Mouse (Mus musculus): ENCODE measurements around the gene Trim2. TPM values are rescaled to one million over a fixed set of nuclear protein-coding genes. Genes with fewer than 3 reads are reported as not detected.

The Trim2 gene
- polyA plus RNA-seq, 2 experiments: 17.4 to 28.1 TPM

GRCm38 (mm10) chr3:84168943-84169342 lies 137.7 kb downstream of the Trim2 start:
- Histone ChIP-seq H3K9me3 (ENCODE audit: control insufficient read depth, low read length) (no peaks in the 10 kb centered on the region), H3K4me1 (ENCODE audit: control insufficient read depth, insufficient read depth, low read length) (no peaks in the 10 kb centered on the region), H3K27ac (replicated peaks; ENCODE audit: low read depth, low read length) (no peak overlapping the region), H3K9ac (ENCODE audit: low read depth, low read length, severe bottlenecking) (no peak overlapping the region), H3K36me3 (ENCODE audit: control insufficient read depth, insufficient read depth, low read length) (peaks cover 13% of the 10 kb centered on the region), H3K4me2 (replicated peaks; ENCODE audit: low read depth, low read length, severe bottlenecking) (no peak overlapping the region), H3K27me3 (ENCODE audit: control insufficient read depth, insufficient read depth, low read length) (no peaks in the 10 kb centered on the region), H3K4me3 (replicated peaks; ENCODE audit: low read length) (no peak overlapping the region)
- 86% methylated on average over 6 of the region's 6 CpGs for WGBS
- ATAC-seq (ENCODE audit: low FRiP score, low read depth) (no peak), DNase-seq (ENCODE audit: low spot score) (no peak)
- no peak for TF ChIP-seq POLR2A (IDR thresholded peaks at IDR 0.05; ENCODE audit: borderline replicate concordance, extremely low read depth, insufficient read depth, insufficient read length)

GRCm38 (mm10) chr3:84166073-84166472 lies 140.6 kb downstream of the Trim2 start:
- TF ChIP-seq POLR2A (IDR thresholded peaks at IDR 0.05; ENCODE audit: borderline replicate concordance, extremely low read depth, insufficient read depth, insufficient read length): no peak
- Histone ChIP-seq H3K36me3 (ENCODE audit: control insufficient read depth, insufficient read depth, low read length) (peaks cover 18% of the 10 kb centered on the region), H3K9ac (ENCODE audit: low read depth, low read length, severe bottlenecking) (no peak overlapping the region), H3K4me3 (replicated peaks; ENCODE audit: low read length) (no peak overlapping the region), H3K9me3 (ENCODE audit: control insufficient read depth, low read length) (no peaks in the 10 kb centered on the region), H3K27ac (replicated peaks; ENCODE audit: low read depth, low read length) (no peak overlapping the region), H3K27me3 (ENCODE audit: control insufficient read depth, insufficient read depth, low read length) (no peaks in the 10 kb centered on the region), H3K4me2 (replicated peaks; ENCODE audit: low read depth, low read length, severe bottlenecking) (no peak overlapping the region), H3K4me1 (ENCODE audit: control insufficient read depth, insufficient read depth, low read length) (no peaks in the 10 kb centered on the region)
- 89% methylated on average over 5 of the region's 5 CpGs for WGBS
- ATAC-seq (ENCODE audit: low FRiP score, low read depth): no peak
- DNase-seq (ENCODE audit: low spot score): no peak

GRCm38 (mm10) chr3:84165391-84165790 lies 141.3 kb downstream of the Trim2 start:
- Histone ChIP-seq H3K9me3 (ENCODE audit: control insufficient read depth, low read length) (no peaks in the 10 kb centered on the region), H3K4me1 (ENCODE audit: control insufficient read depth, insufficient read depth, low read length) (no peaks in the 10 kb centered on the region), H3K27ac (replicated peaks; ENCODE audit: low read depth, low read length) (no peak overlapping the region), H3K27me3 (ENCODE audit: control insufficient read depth, insufficient read depth, low read length) (no peaks in the 10 kb centered on the region), H3K4me2 (replicated peaks; ENCODE audit: low read depth, low read length, severe bottlenecking) (no peak overlapping the region), H3K36me3 (ENCODE audit: control insufficient read depth, insufficient read depth, low read length) (peaks cover 18% of the 10 kb centered on the region), H3K4me3 (replicated peaks; ENCODE audit: low read length) (no peak overlapping the region), H3K9ac (ENCODE audit: low read depth, low read length, severe bottlenecking) (no peak overlapping the region)
- WGBS: 91% methylated on average over 3 of the region's 3 CpGs
- ATAC-seq (ENCODE audit: low FRiP score, low read depth): no peak
- no peak for DNase-seq (ENCODE audit: low spot score)
- TF ChIP-seq POLR2A (IDR thresholded peaks at IDR 0.05; ENCODE audit: borderline replicate concordance, extremely low read depth, insufficient read depth, insufficient read length): no peak

GRCm38 (mm10) chr3:84157559-84158350 lies 148.9 kb downstream of the Trim2 start:
- no peak overlapping the region for H3K27ac ChIP-seq (replicated peaks; ENCODE audit: low read depth, low read length)
- no peak overlapping the region for H3K4me2 ChIP-seq (replicated peaks; ENCODE audit: low read depth, low read length, severe bottlenecking)
- H3K4me1 ChIP-seq (ENCODE audit: control insufficient read depth, insufficient read depth, low read length): peaks cover 5% of the 10 kb centered on the region; the same call in 1 of the 2 replicates
- no peak for TF ChIP-seq POLR2A (IDR thresholded peaks at IDR 0.05; ENCODE audit: borderline replicate concordance, extremely low read depth, insufficient read depth, insufficient read length)
- ATAC-seq (ENCODE audit: low FRiP score, low read depth) (no peak), DNase-seq (ENCODE audit: low spot score) (no peak)
- H3K36me3 ChIP-seq (ENCODE audit: control insufficient read depth, insufficient read depth, low read length): 0 out of 2 replicates have a peak, but pooled peaks cover 2% of the 10 kb centered on the region
- H3K9me3 ChIP-seq (ENCODE audit: control insufficient read depth, low read length): no peaks in the 10 kb centered on the region
- no peak overlapping the region for H3K9ac ChIP-seq (ENCODE audit: low read depth, low read length, severe bottlenecking)
- WGBS: 93% methylated on average over 4 of the region's 4 CpGs
- H3K27me3 ChIP-seq (ENCODE audit: control insufficient read depth, insufficient read depth, low read length): no peaks in the 10 kb centered on the region
- no peak overlapping the region for H3K4me3 ChIP-seq (replicated peaks; ENCODE audit: low read length)

GRCm38 (mm10) chr3:84157011-84157410 lies 149.7 kb downstream of the Trim2 start:
- H3K4me1 ChIP-seq (ENCODE audit: control insufficient read depth, insufficient read depth, low read length): peaks cover 5% of the 10 kb centered on the region; the same call in 1 of the 2 replicates
- no peak overlapping the region for H3K9ac ChIP-seq (ENCODE audit: low read depth, low read length, severe bottlenecking)
- H3K9me3 ChIP-seq (ENCODE audit: control insufficient read depth, low read length): no peaks in the 10 kb centered on the region
- H3K4me2 ChIP-seq (replicated peaks; ENCODE audit: low read depth, low read length, severe bottlenecking): no peak overlapping the region
- no peaks in the 10 kb centered on the region for H3K27me3 ChIP-seq (ENCODE audit: control insufficient read depth, insufficient read depth, low read length)
- WGBS: 20% methylated on average over 4 of the region's 4 CpGs
- no peak overlapping the region for H3K27ac ChIP-seq (replicated peaks; ENCODE audit: low read depth, low read length)
- no peak overlapping the region for H3K4me3 ChIP-seq (replicated peaks; ENCODE audit: low read length)
- H3K36me3 ChIP-seq (ENCODE audit: control insufficient read depth, insufficient read depth, low read length): no peaks in the 10 kb centered on the region
- no peak for TF ChIP-seq POLR2A (IDR thresholded peaks at IDR 0.05; ENCODE audit: borderline replicate concordance, extremely low read depth, insufficient read depth, insufficient read length)
- DNase-seq (ENCODE audit: low spot score) (no peak), ATAC-seq (ENCODE audit: low FRiP score, low read depth) (no peak)

Data from limb, embryonic 14.5 days (tissue).